Mouse (Mus musculus): ENCODE results near the gene Atp6v0a4. TPM values are rescaled to one million over a fixed set of nuclear protein-coding genes. Genes with fewer than 3 reads are reported as not detected.

Gene Atp6v0a4
- polyA plus RNA-seq, 1 experiment: 259 TPM

GRCm38 (mm10) chr6:38144161-38144998 lies 20.0 kb upstream of the Atp6v0a4 start:
- H3K27ac ChIP-seq (ENCODE audit: insufficient read depth, low read depth, low read length): peak overlapping the region; percentile 82
- peak; percentile 90 for DNase-seq

GRCm38 (mm10) chr6:38140402-38140801 lies 16.0 kb upstream of the Atp6v0a4 start:
- Histone ChIP-seq H3K4me3 (ENCODE audit: insufficient read depth, low read depth, low read length) (no peak overlapping the region), H3K36me3 (ENCODE audit: control insufficient read depth, insufficient read depth, low read length) (no peaks in the 10 kb centered on the region), H3K4me1 (ENCODE audit: control insufficient read depth, insufficient read depth, low read length) (peaks cover 24% of the 10 kb centered on the region), H3K27me3 (replicated peaks; ENCODE audit: control insufficient read depth, insufficient read depth, low read length) (no peaks in the 10 kb centered on the region), H3K27ac (ENCODE audit: insufficient read depth, low read depth, low read length) (no peak overlapping the region)
- TF ChIP-seq POLR2A (IDR thresholded peaks at IDR 0.05; ENCODE audit: low read depth, low read length): no peak
- TF ChIP-seq CTCF (conservative IDR thresholded peaks at IDR 0.05; ENCODE audit: insufficient read depth, insufficient read length, low read depth, low read length): no peak
- peak; percentile 79 for DNase-seq
- WGBS: 55% methylated on average over 9 of the region's 9 CpGs

More at GRCm38 (mm10) chr6:38144161-38144998, 20.0 kb upstream of the Atp6v0a4 start:
- H3K36me3 ChIP-seq (ENCODE audit: control insufficient read depth, insufficient read depth, low read length): no peaks in the 10 kb centered on the region
- no peak overlapping the region for H3K4me3 ChIP-seq (ENCODE audit: insufficient read depth, low read depth, low read length)
- 4% methylated on average over 9 of the region's 9 CpGs for WGBS
- H3K27me3 ChIP-seq (replicated peaks; ENCODE audit: control insufficient read depth, insufficient read depth, low read length): no peaks in the 10 kb centered on the region
- peaks cover 25% of the 10 kb centered on the region for H3K4me1 ChIP-seq (ENCODE audit: control insufficient read depth, insufficient read depth, low read length)
- no peak for TF ChIP-seq POLR2A (IDR thresholded peaks at IDR 0.05; ENCODE audit: low read depth, low read length)
- TF ChIP-seq CTCF (conservative IDR thresholded peaks at IDR 0.05; ENCODE audit: insufficient read depth, insufficient read length, low read depth, low read length): no peak

- H3K36me3 ChIP-seq (ENCODE audit: control insufficient read depth, insufficient read depth, low read length): no peaks in the 10 kb centered on the region
- no peaks in the 10 kb centered on the region for H3K27me3 ChIP-seq (replicated peaks; ENCODE audit: control insufficient read depth, insufficient read depth, low read length)
- peaks cover 17% of the 10 kb centered on the region for H3K4me1 ChIP-seq (ENCODE audit: control insufficient read depth, insufficient read depth, low read length)
- no peak for DNase-seq
- no peak overlapping the region for H3K4me3 ChIP-seq (ENCODE audit: insufficient read depth, low read depth, low read length)
- WGBS: 93% methylated on average over 3 of the region's 3 CpGs
- no peak for TF ChIP-seq CTCF (conservative IDR thresholded peaks at IDR 0.05; ENCODE audit: insufficient read depth, insufficient read length, low read depth, low read length)
- TF ChIP-seq POLR2A (IDR thresholded peaks at IDR 0.05; ENCODE audit: low read depth, low read length): no peak
- H3K27ac ChIP-seq (ENCODE audit: insufficient read depth, low read depth, low read length): no peak overlapping the region
These were observed 14.7 kb upstream of the Atp6v0a4 start for GRCm38 (mm10) chr6:38139086-38139485.

GRCm38 (mm10) chr6:38134806-38135559 lies 10.6 kb upstream of the Atp6v0a4 start:
- peak; percentile 63 for DNase-seq
- Histone ChIP-seq H3K27ac (ENCODE audit: insufficient read depth, low read depth, low read length) (no peak overlapping the region), H3K4me1 (ENCODE audit: control insufficient read depth, insufficient read depth, low read length) (peaks cover 3% of the 10 kb centered on the region; the same call in 1 of the 2 replicates), H3K4me3 (ENCODE audit: insufficient read depth, low read depth, low read length) (no peak overlapping the region), H3K36me3 (ENCODE audit: control insufficient read depth, insufficient read depth, low read length) (no peaks in the 10 kb centered on the region), H3K27me3 (replicated peaks; ENCODE audit: control insufficient read depth, insufficient read depth, low read length) (no peaks in the 10 kb centered on the region)
- WGBS: 64% methylated on average over 8 of the region's 8 CpGs
- TF ChIP-seq POLR2A (IDR thresholded peaks at IDR 0.05; ENCODE audit: low read depth, low read length) (no peak), CTCF (conservative IDR thresholded peaks at IDR 0.05; ENCODE audit: insufficient read depth, insufficient read length, low read depth, low read length) (no peak)

GRCm38 (mm10) chr6:38131801-38132231 lies 7.4 kb upstream of the Atp6v0a4 start:
- Histone ChIP-seq H3K36me3 (ENCODE audit: control insufficient read depth, insufficient read depth, low read length) (no peaks in the 10 kb centered on the region), H3K27me3 (replicated peaks; ENCODE audit: control insufficient read depth, insufficient read depth, low read length) (no peaks in the 10 kb centered on the region), H3K4me1 (ENCODE audit: control insufficient read depth, insufficient read depth, low read length) (peaks cover 3% of the 10 kb centered on the region; the same call in 1 of the 2 replicates), H3K27ac (ENCODE audit: insufficient read depth, low read depth, low read length) (no peak overlapping the region), H3K4me3 (ENCODE audit: insufficient read depth, low read depth, low read length) (no peak overlapping the region)
- DNase-seq: peak; percentile 79
- TF ChIP-seq CTCF (conservative IDR thresholded peaks at IDR 0.05; ENCODE audit: insufficient read depth, insufficient read length, low read depth, low read length): no peak
- TF ChIP-seq POLR2A (IDR thresholded peaks at IDR 0.05; ENCODE audit: low read depth, low read length): no peak
- WGBS: 54% methylated on average over 4 of the region's 4 CpGs

GRCm38 (mm10) chr6:38129883-38130282 lies 5.5 kb upstream of the Atp6v0a4 start:
- H3K4me1 ChIP-seq (ENCODE audit: control insufficient read depth, insufficient read depth, low read length): peaks cover 3% of the 10 kb centered on the region; the same call in 1 of the 2 replicates
- no peak overlapping the region for H3K4me3 ChIP-seq (ENCODE audit: insufficient read depth, low read depth, low read length)
- no peak for DNase-seq
- TF ChIP-seq CTCF (conservative IDR thresholded peaks at IDR 0.05; ENCODE audit: insufficient read depth, insufficient read length, low read depth, low read length) (no peak; the same call in 1 of the 2 replicates), POLR2A (IDR thresholded peaks at IDR 0.05; ENCODE audit: low read depth, low read length) (no peak)
- no peaks in the 10 kb centered on the region for H3K36me3 ChIP-seq (ENCODE audit: control insufficient read depth, insufficient read depth, low read length)
- H3K27me3 ChIP-seq (replicated peaks; ENCODE audit: control insufficient read depth, insufficient read depth, low read length): no peaks in the 10 kb centered on the region
- 96% methylated on average over 5 of the region's 5 CpGs for WGBS
- no peak overlapping the region for H3K27ac ChIP-seq (ENCODE audit: insufficient read depth, low read depth, low read length)

- Histone ChIP-seq H3K27me3 (replicated peaks; ENCODE audit: control insufficient read depth, insufficient read depth, low read length) (no peaks in the 10 kb centered on the region), H3K27ac (ENCODE audit: insufficient read depth, low read depth, low read length) (no peak overlapping the region), H3K4me1 (ENCODE audit: control insufficient read depth, insufficient read depth, low read length) (peaks cover 3% of the 10 kb centered on the region; the same call in 1 of the 2 replicates), H3K4me3 (ENCODE audit: insufficient read depth, low read depth, low read length) (no peak overlapping the region), H3K36me3 (ENCODE audit: control insufficient read depth, insufficient read depth, low read length) (no peaks in the 10 kb centered on the region)
- peak; percentile 67 for DNase-seq
- TF ChIP-seq POLR2A (IDR thresholded peaks at IDR 0.05; ENCODE audit: low read depth, low read length): no peak
- no peak for TF ChIP-seq CTCF (conservative IDR thresholded peaks at IDR 0.05; ENCODE audit: insufficient read depth, insufficient read length, low read depth, low read length)
- WGBS: 61% methylated on average over 14 of the region's 14 CpGs
These were observed 3.7 kb upstream of the Atp6v0a4 start for GRCm38 (mm10) chr6:38128115-38128514.
